Mouse (Mus musculus) cerebellum, postnatal 25 days (tissue): ENCODE results near the gene Ermn.

Source experiments
- DNase-seq, 2 experiments: peaks; one replicate each; pipeline ENCODE4 v3.0.0; 2021; ENCODE audit warnings: mixed read lengths in 2 of 2

Gene Ermn

DNA sequence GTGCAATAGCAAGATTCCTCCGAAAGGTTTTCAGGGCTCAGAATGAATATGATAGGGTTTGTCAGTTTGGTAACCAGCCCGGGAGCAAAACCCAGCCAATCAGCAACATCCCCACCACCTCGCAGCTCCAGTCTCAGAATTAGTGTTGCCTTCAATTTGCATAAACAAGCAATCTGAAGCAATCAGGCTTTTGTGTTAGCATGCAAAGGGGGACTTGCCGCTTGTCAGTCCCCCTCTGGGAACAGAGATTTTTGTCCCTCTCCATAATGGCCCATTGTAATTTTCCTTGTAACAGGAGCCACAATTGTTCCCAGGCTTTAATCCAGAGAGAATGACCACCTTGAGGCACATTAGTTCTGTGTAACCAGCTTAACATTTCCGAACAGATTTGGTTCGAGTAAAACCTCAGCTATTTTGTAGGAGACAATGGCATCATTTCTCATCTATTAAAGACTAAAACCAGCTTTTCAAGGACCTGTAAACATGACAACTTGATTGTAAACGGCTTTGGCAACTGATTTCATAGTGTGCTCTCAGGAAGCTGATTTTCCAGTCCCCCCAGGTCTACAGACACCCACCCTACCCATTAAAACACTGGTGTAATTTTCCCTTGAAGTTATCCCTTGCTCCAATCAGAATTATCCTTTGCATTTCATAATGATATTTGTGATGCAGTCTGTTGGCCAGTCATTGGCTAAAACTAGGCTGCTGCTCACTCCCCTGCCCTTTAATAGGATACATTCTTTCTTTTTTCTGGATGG lies at the start of gene Ermn:
Ermn (minus strand) TSS at position 44 of the 761 bp plus-strand sequence.
- DNase-seq, result no peak

DNA sequence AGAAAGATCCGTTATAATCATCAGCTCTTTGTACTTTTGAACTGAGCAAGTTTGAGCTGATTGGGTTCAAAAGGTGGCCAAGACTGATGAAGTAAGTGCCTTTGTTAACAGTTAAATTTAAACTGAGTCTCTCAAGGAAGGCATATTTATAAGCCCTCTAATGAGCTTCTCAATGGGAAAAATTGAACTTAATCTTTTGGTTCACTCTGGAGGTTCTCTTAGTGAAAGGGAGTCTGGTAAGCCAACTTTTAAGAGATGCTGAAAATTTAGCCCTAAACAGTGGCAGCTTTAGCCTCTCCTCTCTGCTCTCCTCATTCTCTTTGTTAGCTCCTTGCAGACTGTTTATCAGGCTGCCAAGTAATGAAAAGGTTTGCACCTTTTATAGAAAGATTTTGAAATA lies 42.2 kb upstream of the Ermn start:
- DNase-seq, result no peak

DNA sequence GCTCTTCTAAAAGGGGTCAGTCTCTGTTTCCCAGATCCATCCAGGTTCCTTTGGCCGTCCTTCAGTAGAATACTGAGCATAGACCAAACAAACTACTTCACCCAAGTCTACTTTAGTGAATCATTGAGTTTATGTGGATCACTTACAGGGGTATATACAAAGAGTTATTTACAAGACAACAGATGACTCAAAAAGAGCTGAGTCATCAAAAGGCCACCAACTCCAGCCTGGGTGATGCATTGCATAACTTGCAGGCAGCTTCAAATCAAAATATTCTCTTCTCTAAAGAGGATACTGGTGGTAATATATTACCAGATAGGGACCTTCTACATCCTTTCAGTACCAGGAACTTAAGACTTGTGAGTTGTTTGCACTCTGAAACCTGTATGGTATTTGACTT lies 33.8 kb upstream of the Ermn start:
- DNase-seq, result no peak

DNA sequence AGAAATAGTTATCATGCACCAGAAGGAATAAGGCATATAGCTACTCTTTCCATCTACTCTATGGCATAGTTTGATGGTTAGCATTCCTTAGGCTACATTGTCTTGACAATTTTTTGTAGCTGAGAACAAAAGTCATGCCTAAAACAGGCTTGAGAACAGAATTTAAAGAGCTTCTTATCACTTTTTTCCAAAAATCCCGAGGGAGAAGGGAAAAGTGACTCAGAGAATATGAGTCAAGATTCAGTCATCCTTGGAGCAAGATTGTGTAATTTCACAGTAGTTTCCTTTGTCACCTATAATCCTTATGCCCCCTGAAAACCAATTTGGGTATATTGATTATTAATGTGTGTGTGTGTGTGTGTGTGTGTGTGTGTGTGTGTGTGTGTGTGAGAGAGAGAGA lies 27.2 kb upstream of the Ermn start:
- DNase-seq, result no peak

DNA sequence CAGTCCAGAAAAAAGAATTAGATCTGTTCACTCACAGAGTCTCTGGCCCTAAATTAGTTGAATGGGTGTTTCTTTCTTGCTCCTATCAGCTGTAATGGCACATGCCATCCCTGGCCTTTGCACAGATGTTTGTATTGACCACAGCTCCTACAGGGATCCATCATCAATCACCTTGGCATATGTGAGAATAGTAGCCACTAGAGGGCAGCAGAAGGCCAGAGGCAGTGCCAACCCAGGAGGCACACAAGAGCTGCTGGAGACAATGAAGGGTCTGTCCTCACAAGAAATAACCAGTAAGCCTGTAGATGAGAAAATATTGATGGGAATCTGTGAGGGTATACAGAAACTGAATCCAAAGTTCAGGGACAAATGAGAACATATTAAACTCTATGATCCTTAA lies 2.7 kb upstream of the Ermn start:
- peak; percentile 62 to 76 for DNase-seq

DNA sequence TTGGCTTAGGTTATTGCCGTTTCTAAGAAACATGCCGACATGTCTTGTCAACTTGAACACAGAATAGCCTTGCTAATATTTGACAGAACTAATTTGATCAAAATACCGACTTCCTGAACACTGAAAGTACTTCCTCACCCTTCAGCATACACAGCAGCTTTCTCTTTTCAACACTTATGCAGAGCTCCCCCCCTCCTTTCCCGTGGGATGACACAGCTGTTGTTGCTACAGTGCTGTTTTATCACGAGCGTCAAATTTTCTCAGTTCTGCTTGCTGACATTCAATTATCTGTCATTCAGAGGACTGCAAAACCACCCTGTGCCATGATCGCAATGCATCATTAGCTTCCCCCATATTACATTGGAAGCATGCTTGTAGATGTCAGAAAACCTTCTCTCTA lies 10.8 kb downstream of the Ermn start:
- DNase-seq, result no peak

DNA sequence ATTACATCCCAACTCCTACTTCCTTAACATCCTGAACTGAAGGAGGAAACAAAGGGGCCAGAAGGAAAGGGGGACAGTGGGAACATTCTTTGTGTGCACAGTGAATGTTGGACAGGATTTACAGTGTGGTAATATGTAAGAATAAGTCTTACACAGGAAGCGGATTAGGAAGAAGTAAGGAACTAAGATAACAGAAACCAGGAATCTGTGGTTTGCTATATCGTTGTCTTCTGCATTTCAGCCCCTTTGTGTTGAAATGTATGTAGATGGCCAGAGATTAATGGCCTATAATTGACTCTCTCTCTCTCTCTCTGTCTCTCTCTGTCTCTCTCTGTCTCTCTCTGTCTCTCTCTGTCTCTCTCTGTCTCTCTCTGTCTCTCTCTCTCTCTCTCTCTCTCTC lies 15.7 kb downstream of the Ermn start:
- DNase-seq, result no peak

DNA sequence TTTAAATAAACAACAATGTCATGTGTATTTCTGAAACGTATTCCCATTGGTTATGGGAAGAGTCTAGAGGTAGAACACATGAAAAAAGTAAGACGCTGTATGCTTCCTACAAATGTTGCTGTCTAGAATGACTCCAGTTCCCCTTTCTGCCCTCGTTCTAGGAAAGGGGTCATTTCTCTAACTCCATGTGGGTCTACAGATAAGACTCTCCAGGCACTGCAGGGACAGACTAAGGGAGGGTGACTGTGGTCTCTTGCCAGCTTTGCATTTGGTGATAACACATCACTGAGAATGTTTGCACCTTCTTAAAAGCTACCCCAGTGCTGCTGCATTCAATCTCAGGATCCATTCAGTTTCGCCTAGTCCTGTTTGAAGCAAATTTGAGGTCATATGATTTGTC lies 17.0 kb downstream of the Ermn start:
- no peak for DNase-seq

DNA sequence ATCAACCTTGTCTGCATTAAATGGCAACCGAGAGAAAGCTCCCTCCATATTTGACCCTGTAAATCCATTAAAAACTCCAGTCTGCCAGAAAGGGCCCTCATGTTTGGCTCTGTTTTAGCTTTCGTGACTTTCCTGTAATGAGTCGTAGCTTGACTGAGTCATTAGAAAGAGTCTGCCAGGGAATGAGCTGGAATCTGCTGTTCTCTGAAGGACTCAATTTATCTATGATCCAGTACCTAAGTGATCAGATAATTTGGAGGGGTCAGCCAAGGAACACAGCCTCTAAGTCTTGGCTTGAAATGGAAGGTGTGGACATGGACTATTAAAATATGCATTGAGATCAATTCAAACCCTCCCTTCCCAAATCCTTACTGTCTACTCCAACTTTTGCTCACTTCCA lies 21.2 kb downstream of the Ermn start:
- DNase-seq, result no peak

DNA sequence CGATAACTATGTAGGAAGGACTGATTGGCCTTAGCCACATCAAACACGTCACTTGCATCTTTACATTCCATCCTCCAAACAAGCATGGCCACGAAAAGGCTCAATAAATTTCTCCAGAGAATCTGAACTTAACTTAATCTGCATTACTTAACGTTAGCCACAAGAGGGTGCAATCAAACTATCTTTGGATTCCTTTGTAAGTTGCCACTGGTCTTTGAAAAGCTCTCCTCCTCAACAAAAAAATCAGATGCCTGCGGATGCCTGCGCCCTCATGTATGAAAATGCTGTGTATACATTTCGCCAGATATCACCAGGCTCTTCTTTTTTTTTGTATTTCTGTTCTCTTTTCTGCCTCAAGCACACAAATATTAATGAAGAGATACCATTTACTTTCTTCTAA lies 23.3 kb downstream of the Ermn start:
- DNase-seq, result peak in 1 of 2 experiments; percentile 35

DNA sequence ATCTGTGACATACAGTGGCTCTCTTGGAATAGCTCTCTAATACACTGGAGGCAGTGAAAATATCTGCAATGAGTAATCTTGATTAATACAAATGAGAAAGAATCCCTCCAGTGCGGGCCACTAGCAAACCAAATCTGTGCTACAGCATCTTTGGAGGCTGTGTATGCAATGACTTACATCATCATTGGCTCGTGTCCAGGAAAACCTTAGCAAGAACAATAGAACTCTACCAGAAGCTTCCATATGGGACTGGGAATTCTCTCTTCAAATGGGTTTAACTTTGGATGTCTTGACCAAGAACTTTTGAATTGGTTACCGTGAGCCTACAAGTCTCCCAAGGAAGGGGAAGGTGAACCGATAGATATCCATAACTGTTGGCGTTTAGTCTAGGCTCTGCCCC lies 25.9 kb downstream of the Ermn start:
- no peak for DNase-seq

DNA sequence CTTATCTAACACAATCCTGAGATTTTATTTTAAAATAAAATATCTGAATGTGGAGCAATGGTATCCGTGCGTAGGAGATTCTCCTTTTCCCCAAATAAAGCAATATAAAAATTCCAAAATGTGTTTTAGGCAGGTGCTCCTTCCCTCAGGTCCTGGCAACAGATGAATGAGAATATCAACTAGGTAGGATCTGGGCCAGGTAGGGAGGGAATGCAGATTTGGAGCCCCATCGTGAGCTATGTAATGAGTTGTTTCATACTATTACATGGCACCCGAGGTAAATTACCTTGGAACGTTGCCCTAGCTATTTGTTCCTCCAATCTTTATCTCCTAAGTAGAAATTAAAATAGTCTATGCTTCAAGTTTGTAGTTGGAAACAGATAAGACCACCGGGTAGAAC lies 29.1 kb downstream of the Ermn start:
- peak in 1 of 2 experiments; percentile 27 for DNase-seq

DNA sequence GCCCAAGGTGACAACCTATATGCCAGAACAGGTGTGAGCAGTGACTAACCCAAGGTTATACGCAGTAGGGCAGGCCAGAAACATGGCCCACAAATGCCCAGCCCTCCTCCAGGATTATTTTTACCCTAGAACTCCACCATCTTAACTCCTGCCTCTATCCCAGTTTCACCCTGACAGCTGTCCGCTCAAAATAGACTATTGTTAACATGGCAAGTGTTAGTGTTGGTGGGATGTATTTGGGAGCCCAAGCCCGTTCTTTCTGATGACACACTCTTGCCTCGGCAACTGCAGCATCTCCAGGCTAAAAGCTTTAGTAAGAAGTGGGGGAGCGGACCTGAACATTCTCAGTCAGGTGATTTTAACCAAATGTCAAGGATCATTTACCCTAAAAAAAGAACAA lies 45.6 kb downstream of the Ermn start:
- DNase-seq, result no peak

DNA sequence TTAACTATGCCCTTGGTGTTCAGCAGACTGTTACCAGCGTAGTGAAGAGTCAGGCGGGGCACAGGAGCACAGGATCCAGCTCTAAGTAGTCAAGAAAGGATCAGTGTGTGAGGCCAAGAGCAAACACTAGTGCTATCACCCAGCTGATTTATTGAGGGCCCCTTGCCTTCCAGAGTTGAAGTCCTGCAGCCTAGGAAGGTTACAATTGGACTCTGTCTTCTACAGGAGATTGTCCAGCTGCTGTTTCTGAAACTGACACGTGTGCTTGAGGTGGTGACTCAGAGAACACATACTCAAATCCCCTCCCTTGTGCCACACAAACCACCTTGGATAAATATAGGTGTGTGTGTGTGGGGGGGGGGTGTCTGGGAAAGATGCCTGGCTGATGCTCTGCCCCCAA lies 51.2 kb downstream of the Ermn start:
- DNase-seq, result no peak

DNA sequence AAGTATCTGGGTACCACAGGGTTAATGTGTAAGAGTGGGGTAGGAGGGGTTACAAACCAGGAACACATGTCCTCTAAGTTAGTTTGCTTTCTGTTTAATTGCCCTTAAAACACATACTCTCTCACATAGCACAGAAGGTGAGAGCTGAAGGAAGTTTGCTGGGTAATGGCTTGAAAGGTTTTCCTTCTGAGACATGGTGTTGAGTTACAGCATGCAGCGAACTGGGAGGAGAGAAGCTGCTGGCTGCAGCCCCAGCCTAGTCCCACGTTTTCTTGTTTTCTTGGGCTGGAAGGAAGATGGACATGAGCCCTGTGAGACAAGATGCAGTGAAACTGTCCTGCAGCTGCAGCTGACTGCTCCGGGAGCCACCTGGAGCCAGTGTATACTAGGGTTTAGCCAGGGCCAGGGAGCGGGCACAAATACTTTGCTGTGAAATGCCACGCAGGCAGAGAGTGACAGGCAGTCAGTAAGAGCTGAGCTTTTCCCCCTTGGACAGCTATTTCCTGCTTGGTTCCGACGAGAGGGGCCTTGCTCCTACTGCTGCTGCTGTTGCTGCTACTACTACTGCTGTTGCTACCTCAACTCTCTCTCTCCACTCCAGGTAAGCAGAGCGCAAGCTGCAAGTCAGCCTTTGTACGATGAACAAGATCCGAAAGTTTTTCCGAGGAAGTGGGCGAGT lies 54.8 kb downstream of the Ermn start, which contains the start of gene Galnt5:
Galnt5 (plus strand) TSS at position 133 of the 679 bp plus-strand sequence.
- no peak for DNase-seq
